Mouse (Mus musculus) liver, postnatal 0 days (tissue): Measurements from ENCODE around the gene Gcnt1.

Experiments used
- CTCF ChIP-seq: sonication (generic); IDR thresholded peaks from 2 replicates; pipeline ENCODE4 v1.5.1; 2016; ENCODE audit warnings: antibody characterized with exemption, low read depth
- EP300 ChIP-seq: IDR thresholded peaks from 2 replicates; pipeline ENCODE4 v1.6.1; 2016; ENCODE audit warnings: antibody characterized with exemption, low read depth, mild to moderate bottlenecking

DNA sequence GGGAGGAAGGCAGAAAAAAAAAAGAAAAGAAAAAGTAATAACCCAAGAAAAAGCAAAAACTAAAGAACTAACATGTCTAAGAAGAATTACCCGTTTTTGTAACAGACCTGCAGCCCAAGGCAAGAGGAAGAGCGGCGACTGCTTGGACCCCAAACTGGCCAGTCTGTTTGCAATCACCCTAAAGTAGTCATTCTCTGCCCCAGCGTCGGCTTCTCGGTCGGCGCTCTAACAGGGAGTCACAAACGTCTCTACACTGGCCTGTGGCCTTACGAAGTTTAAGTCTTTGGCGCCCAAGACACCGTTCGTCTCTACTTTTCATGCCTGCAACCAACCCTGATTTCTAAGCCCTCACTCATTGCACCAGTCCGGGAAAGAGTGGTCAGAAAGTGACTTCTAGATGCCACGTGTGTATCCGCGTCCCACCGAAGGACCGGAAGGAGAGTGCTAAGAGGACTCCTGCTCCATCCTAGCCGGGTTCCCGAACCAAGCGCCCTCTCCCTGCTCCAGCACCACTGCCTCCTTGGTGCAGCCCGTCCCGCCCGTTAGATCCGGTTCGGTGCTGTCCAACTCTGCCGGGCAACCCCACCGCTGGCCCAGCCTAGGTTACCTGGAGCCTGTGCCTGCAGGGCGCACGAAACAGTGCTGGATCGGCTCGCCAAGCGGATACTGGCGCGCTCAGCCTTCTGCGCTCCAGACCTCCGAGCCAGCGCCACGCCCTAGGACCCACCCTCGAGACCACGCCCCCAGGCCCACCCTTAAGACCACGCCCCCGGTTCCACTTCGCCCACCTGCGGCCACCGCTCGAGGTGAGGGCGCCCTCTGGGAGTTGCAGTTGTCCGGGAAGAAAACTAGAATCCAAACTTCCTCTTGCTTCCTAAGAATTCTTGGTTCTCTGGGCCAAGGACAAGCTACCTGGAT is 16.4 kb downstream of the Gcnt1 start:
- TF ChIP-seq CTCF: peak; percentile 75
- TF ChIP-seq EP300: no peak; the same call in 1 of the 2 replicates
